Mouse (Mus musculus) neural tube, embryonic 13.5 days (tissue): ENCODE measurements at regions not wholly inside any gene's neighbourhood (a gene's known extent, or its start where the extent isn't known, plus 50 kb on each side); places are given as distances from the start of the nearest gene placed in this dataset.

ENCODE experiments used
- ATAC-seq: fragments of 200-750 bp; cut with Nextera tagmentation; 2 replicates; pipeline ENCODE4 v1.8.0; 2017; ENCODE audit warnings: low read depth, mild to moderate bottlenecking, moderate TSS enrichment, moderate library complexity
- H3K27ac ChIP-seq: fragments of 300-500 bp; sonication (generic); replicated peaks from 2 replicates; pipeline ENCODE4 v1.5.1; 2015; ENCODE audit warnings: moderate library complexity, mild to moderate bottlenecking, inconsistent platforms
- H3K27me3 ChIP-seq: fragments of 300-500 bp; sonication (generic); 2 replicates; pipeline ENCODE4 v1.6.1; 2015; ENCODE audit warnings: mild to moderate bottlenecking, inconsistent platforms
- H3K36me3 ChIP-seq: fragments of 300-500 bp; sonication (generic); 2 replicates; pipeline ENCODE4 v1.6.1; 2015; ENCODE audit warnings: mild to moderate bottlenecking, inconsistent platforms
- H3K4me1 ChIP-seq: fragments of 300-500 bp; sonication (generic); replicated peaks from 2 replicates; pipeline ENCODE4 v1.6.1; 2015; ENCODE audit warnings: inconsistent platforms
- H3K4me2 ChIP-seq: fragments of 300-500 bp; sonication (generic); 2 replicates; pipeline ENCODE4 v1.6.1; 2015; ENCODE audit warnings: inconsistent platforms, mild to moderate bottlenecking, moderate library complexity
- H3K4me3 ChIP-seq: fragments of 300-500 bp; sonication (generic); 2 replicates; pipeline ENCODE4 v1.5.1; 2015; ENCODE audit warnings: mild to moderate bottlenecking, inconsistent platforms
- H3K9ac ChIP-seq: fragments of 300-500 bp; sonication (generic); 2 replicates; pipeline ENCODE4 v1.6.1; 2015; ENCODE audit warnings: moderate library complexity, mild to moderate bottlenecking, inconsistent platforms
- H3K9me3 ChIP-seq: fragments of 300-500 bp; sonication (generic); 2 replicates; pipeline ENCODE4 v1.6.1; 2016; ENCODE audit warnings: inconsistent platforms
- WGBS: fragments of 180-500 bp; shearing (Covaris S2); methylation state at CpG from one replicate; pipeline ENCODE4 v1.1.7; 2015; 5-methylcytosine and 5-hydroxymethylcytosine counted together

DNA sequence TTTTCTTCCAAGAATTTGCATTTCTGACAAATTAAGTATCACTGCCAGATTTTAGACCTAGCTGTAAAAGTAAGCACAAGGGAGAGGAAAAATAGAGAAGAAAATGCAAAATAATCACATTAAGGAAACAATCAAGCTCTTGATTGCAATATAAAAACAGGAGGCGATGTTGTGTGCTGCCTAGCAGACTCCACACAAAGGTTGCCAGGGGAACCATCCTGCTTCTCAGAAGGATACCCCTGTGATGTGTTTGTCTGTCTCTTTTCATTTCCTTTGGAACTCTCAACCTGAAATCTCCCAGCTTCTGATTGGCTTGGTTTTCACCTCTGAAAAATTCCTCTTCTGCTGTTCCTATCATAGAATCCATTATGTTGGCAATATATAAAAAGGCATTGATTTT is 514.3 kb upstream of the Atp2b1 start:
- Histone ChIP-seq H3K9ac (no peak overlapping the region), H3K4me3 (no peak overlapping the region), H3K36me3 (no peaks in the 10 kb centered on the region), H3K9me3 (no peaks in the 10 kb centered on the region), H3K4me2 (no peak overlapping the region), H3K27me3 (no peaks in the 10 kb centered on the region), H3K27ac (0 out of 2 replicates have a peak overlapping the region, but pooled peaks have one; percentile 9), H3K4me1 (0 out of 2 replicates have a peak, but pooled peaks cover 7% of the 10 kb centered on the region)
- WGBS, result 5% methylated on average over 1 of the region's 1 CpGs
- peak; percentile 82 for ATAC-seq

DNA sequence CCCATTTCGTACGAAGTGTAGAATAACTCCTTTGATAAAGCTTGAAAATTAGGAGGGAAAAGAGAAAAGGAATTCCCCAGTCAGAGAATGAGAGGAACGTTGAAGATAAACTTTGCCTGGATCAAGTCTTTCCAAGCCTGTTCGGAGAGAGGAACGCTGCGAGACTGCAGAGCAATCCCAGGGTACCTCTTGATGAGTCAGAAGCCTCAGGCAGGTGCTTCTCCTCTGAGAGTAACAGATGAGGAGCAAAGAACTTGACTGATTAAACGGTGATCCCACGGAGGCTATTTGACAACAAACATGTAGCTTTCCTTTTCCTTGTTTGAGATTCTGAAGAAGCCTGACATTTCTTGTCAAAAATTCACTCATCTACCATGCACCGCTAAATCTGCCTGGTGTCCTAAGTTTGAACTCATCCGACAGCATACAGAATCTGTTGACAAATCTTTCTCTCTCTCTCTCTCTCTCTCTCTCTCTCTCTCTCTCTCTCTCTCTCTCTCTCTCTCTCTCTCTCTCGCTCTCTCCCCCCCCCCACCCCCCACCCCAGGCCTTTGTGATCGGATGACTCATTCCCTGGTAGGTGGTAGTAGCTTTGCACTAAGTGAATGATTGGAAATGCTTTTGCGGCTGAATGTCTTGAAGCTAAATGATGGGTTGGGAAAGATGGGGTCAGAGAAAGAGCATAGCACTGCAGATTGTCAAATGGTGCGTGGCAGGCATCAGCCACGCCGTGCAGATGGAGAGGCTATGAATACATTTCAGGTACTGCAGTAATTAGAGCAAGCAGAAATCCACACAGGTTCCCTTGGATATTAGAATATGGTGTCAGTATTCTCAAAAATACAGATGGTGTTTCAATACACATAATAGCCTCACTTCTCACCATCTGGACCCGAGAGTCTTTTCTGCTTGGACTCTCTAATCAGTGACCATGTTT is 496.1 kb upstream of the Atp2b1 start:
- H3K4me2 ChIP-seq, result peak overlapping the region; percentile 27

DNA sequence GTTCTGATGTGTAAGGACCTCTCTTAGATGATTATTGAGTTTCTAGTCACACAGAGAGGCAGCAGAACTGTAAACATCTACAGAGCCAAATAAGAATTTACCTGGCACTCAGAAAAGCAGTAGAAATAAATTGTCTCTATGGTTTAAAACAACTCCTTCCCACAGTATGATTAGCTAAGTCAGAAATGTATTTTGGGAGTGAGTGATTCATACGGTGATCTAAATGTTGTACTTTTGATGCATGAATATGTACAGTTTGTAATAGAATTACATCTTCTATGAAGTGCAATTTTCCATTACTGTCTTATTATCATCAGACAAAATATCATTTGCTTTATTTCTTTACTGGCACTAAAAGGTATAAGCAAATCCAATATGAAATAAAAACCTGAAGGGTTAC is 489.8 kb upstream of the Atp2b1 start:
- H3K4me3 ChIP-seq, result no peak overlapping the region
- H3K36me3 ChIP-seq, result no peaks in the 10 kb centered on the region
- no peak overlapping the region for H3K27ac ChIP-seq
- ATAC-seq, result no peak
- H3K4me1 ChIP-seq, result no peaks in the 10 kb centered on the region
- no peak overlapping the region for H3K9ac ChIP-seq
- no peaks in the 10 kb centered on the region for H3K9me3 ChIP-seq
- WGBS, result 90% methylated on average over 1 of the region's 1 CpGs
- no peak overlapping the region for H3K4me2 ChIP-seq
- no peaks in the 10 kb centered on the region for H3K27me3 ChIP-seq

More for the DNA sequence above, 496.1 kb upstream of the Atp2b1 start:
- H3K4me1 ChIP-seq, result peaks cover 9% of the 10 kb centered on the region
- H3K27me3 ChIP-seq, result no peaks in the 10 kb centered on the region
- ATAC-seq, result peak; percentile 89
- no peak overlapping the region for H3K9ac ChIP-seq
- no peaks in the 10 kb centered on the region for H3K36me3 ChIP-seq
- 46% methylated on average over 15 of the region's 17 CpGs for WGBS
- no peaks in the 10 kb centered on the region for H3K9me3 ChIP-seq
- H3K4me3 ChIP-seq, result no peak overlapping the region
- H3K27ac ChIP-seq, result peak overlapping the region; percentile 53

DNA sequence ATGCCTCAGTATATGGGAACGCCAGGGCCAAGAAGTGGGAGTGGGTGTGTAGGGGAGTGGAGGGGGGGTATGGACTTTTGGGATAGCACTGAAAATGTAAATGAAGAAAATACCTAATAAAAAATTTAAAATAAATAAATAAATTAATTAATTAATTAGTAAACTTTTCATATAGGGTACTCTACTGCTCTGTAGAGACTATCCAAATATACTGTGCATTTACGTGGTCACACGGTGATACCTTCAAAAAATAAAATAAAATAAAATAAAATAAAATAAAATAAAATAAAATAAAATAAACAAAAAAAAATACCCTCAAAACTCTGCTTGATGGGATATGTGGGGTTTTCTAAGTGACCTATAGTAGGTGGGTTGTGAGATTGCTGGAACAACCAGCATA is 479.2 kb upstream of the Atp2b1 start:
- no peaks in the 10 kb centered on the region for H3K9me3 ChIP-seq
- H3K27me3 ChIP-seq, result no peaks in the 10 kb centered on the region
- no peaks in the 10 kb centered on the region for H3K36me3 ChIP-seq
- H3K4me3 ChIP-seq, result no peak overlapping the region
- no peaks in the 10 kb centered on the region for H3K4me1 ChIP-seq
- H3K4me2 ChIP-seq, result no peak overlapping the region
- H3K27ac ChIP-seq, result no peak overlapping the region
- ATAC-seq, result no peak
- WGBS, result 95% methylated on average over 3 of the region's 3 CpGs
- H3K9ac ChIP-seq, result no peak overlapping the region

DNA sequence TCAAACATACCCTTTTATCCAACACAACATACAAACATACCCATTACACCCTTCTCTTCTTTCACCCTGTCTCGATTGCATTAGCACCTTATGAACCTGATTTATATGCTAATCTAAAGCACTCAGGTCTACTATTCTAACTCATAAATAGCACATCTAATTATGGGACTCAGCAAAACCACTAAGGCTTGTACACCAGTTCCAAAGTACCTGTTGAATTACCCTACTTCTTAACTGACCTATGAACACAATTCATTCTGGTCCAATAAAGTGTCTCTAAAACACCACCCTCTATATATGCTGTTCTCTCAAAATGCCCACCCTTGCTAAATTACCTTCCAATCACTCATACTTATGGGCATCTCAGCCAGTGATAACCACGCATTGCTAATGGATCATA is 452.7 kb upstream of the Atp2b1 start:
- ATAC-seq, result no peak
- no peaks in the 10 kb centered on the region for H3K9me3 ChIP-seq
- H3K27me3 ChIP-seq, result no peaks in the 10 kb centered on the region
- no peak overlapping the region for H3K9ac ChIP-seq
- H3K36me3 ChIP-seq, result no peaks in the 10 kb centered on the region
- no peaks in the 10 kb centered on the region for H3K4me1 ChIP-seq
- H3K4me2 ChIP-seq, result no peak overlapping the region
- H3K27ac ChIP-seq, result no peak overlapping the region
- WGBS, result 90% methylated on average over 2 of the region's 2 CpGs
- no peak overlapping the region for H3K4me3 ChIP-seq

DNA sequence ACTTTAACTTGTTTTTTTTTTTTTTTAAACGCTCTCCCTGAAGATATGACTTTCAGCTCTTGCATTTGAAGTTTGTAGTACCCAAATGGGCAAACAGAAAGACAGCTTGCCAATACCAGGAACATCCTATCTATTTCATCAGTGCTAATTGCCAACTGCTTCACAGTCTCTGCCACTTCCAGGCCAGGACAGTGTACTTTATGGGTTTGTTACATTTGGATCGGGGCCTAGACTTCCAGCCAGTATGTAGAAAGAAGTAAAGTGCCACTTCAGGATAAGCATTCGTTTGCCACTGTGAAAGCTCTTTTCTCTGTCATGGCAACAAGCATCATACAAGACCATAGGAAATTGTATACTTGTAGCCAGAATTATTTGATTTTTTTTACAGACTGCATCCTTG is 439.6 kb upstream of the Atp2b1 start:
- H3K4me3 ChIP-seq, result no peak overlapping the region
- no peaks in the 10 kb centered on the region for H3K9me3 ChIP-seq
- no peaks in the 10 kb centered on the region for H3K27me3 ChIP-seq
- no peak overlapping the region for H3K27ac ChIP-seq
- H3K4me1 ChIP-seq, result no peaks in the 10 kb centered on the region
- WGBS, result 83% methylated on average over 3 of the region's 3 CpGs
- H3K4me2 ChIP-seq, result no peak overlapping the region
- no peak for ATAC-seq
- no peak overlapping the region for H3K9ac ChIP-seq
- H3K36me3 ChIP-seq, result no peaks in the 10 kb centered on the region

DNA sequence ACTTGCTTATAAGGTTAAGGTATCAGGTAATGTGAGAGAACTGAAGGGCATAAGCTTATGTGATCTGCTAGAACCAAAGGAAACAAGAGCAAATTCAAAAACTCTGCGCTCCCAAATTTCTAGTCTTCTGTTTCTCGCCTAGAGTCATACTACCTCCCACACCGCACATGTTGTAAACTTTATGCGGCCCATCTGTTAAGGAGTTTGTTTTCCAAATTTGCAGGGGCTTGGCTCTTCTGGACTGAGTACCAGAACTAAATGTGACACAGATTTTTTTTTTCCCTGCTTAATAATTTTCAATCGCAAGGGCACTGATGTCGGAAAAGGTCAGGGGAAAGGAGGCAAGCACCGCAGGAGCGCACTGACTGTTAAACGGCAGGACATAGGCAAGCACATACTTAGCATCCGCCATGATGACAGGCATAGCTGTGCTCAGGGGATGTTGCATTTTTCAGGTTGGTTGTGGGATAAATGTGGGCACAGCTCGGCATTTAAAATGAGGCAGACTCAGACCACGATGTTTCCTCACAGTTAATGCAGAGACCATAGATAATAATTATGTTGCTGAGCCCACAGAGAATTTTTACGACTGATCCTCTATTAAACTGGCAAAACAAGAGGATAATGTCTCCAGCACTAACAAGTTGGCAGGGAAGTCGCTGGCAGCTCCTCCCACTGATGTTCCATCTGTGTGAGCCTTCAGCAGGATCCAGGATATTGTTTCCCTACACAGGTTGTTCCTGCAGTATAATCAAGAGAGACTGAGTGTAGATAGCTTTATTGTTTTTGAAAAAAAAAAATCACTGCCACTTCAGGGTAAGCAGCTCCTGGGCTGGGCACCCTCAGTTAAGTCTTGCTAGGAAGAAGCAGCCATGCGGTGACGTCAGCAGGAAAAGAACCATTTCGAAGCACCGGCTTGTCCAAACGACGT is 428.2 kb upstream of the Atp2b1 start:
- no peak for ATAC-seq
- H3K4me2 ChIP-seq, result no peak overlapping the region
- no peaks in the 10 kb centered on the region for H3K4me1 ChIP-seq

DNA sequence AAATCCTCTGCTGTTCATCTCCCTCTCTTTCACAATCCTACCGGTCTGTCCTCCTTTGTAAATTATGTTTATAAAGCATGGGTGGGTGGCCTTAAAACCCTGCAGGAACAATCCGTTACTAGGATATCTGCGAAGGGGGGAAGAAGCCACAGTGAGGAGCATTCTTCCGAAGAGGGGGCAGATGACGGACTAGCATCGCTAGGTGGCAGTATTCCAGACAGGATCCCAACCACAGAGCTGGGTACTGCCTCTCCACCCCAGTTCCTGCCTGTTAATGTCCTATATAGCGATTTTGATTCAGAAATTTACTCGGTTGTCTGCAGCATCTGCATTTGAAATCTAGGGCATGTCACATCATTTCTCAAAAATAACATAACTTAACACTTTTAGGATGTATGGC is 419.9 kb upstream of the Atp2b1 start:
- H3K27ac ChIP-seq, result no peak overlapping the region
- no peak overlapping the region for H3K9ac ChIP-seq
- peak; percentile 67; the same call in 1 of the 2 replicates for ATAC-seq
- H3K9me3 ChIP-seq, result no peaks in the 10 kb centered on the region
- H3K4me3 ChIP-seq, result no peak overlapping the region
- H3K4me1 ChIP-seq, result no peaks in the 10 kb centered on the region
- 8% methylated on average over 8 of the region's 8 CpGs for WGBS
- H3K36me3 ChIP-seq, result no peaks in the 10 kb centered on the region
- no peaks in the 10 kb centered on the region for H3K27me3 ChIP-seq
- H3K4me2 ChIP-seq, result no peak overlapping the region

More for the DNA sequence above, 428.2 kb upstream of the Atp2b1 start:
- no peaks in the 10 kb centered on the region for H3K36me3 ChIP-seq
- no peaks in the 10 kb centered on the region for H3K9me3 ChIP-seq
- H3K9ac ChIP-seq, result no peak overlapping the region
- no peak overlapping the region for H3K4me3 ChIP-seq
- no peak overlapping the region for H3K27ac ChIP-seq
- WGBS, result 79% methylated on average over 20 of the region's 20 CpGs
- no peaks in the 10 kb centered on the region for H3K27me3 ChIP-seq

DNA sequence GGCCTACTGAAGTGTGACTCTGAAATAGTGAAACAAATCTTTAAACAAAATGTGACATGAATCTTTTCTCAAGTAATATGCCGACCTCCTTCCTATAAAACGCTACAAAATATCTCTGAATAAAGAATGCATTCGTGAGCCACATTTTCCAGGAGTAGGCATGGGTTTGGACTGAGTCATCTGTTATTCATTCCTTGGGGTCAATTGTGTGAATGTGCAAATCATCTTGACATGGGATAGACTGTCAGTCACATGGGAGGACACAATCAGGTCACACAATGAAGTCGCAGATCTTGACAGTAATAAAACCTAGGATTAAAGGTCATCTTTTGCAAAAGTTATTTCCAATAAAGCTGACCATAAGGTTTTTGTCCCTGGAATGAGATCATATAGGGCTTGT is 418.0 kb upstream of the Atp2b1 start:
- WGBS, result 70% methylated on average over 4 of the region's 4 CpGs
- no peak for ATAC-seq
- no peak overlapping the region for H3K4me3 ChIP-seq

DNA sequence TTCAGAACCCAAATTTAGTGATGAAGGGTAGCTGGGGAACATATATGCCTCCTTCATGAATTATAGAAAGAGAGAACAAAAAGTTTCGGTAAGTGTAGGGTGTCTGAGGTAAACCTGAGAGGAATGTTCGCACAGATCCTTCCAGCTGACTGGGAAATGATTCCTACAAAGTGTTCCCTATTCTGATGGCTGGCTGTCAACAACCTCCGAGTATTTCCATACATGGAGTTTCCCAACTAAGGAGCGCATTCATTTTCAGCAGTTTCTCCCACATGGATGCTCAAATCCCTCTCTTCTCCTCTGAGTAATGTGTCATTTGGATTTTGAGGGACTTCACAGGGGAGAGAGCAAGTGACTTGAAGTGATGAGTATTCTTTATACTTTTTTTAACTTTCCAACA is 413.9 kb upstream of the Atp2b1 start:
- no peaks in the 10 kb centered on the region for H3K4me1 ChIP-seq
- H3K9ac ChIP-seq, result no peak overlapping the region
- H3K4me2 ChIP-seq, result no peak overlapping the region
- no peak overlapping the region for H3K4me3 ChIP-seq
- 93% methylated on average over 4 of the region's 4 CpGs for WGBS
- H3K9me3 ChIP-seq, result no peaks in the 10 kb centered on the region
- no peak overlapping the region for H3K27ac ChIP-seq
- H3K36me3 ChIP-seq, result no peaks in the 10 kb centered on the region
- ATAC-seq, result no peak
- H3K27me3 ChIP-seq, result no peaks in the 10 kb centered on the region

More for the DNA sequence above, 418.0 kb upstream of the Atp2b1 start:
- Histone ChIP-seq H3K36me3 (no peaks in the 10 kb centered on the region), H3K27me3 (no peaks in the 10 kb centered on the region), H3K9me3 (no peaks in the 10 kb centered on the region), H3K9ac (no peak overlapping the region), H3K27ac (no peak overlapping the region), H3K4me1 (no peaks in the 10 kb centered on the region), H3K4me2 (no peak overlapping the region)

DNA sequence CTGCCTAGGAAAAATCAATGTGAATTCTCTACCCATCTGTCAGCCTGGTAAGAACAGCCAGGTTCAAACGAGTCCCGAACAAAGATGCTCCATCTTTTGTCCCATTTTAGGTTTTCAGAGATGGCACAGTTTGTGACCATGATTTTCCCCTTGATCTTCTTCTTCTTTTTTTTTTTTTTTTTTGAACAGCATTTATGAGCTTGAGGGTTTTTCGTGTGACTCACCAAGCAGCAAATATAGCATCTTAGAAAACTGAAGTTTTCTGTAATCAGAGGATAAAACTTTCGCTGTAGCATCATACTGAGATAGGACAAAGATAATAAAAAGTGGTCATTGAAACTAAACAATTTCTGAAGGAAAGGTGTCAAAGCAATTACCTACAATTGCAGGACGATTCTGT is 412.6 kb upstream of the Atp2b1 start:
- no peak overlapping the region for H3K4me2 ChIP-seq
- no peak overlapping the region for H3K4me3 ChIP-seq
- WGBS, result 83% methylated on average over 5 of the region's 5 CpGs
- no peak overlapping the region for H3K27ac ChIP-seq
- H3K27me3 ChIP-seq, result no peaks in the 10 kb centered on the region
- no peak overlapping the region for H3K9ac ChIP-seq
- no peaks in the 10 kb centered on the region for H3K4me1 ChIP-seq
- no peak for ATAC-seq
- no peaks in the 10 kb centered on the region for H3K9me3 ChIP-seq
- H3K36me3 ChIP-seq, result no peaks in the 10 kb centered on the region

DNA sequence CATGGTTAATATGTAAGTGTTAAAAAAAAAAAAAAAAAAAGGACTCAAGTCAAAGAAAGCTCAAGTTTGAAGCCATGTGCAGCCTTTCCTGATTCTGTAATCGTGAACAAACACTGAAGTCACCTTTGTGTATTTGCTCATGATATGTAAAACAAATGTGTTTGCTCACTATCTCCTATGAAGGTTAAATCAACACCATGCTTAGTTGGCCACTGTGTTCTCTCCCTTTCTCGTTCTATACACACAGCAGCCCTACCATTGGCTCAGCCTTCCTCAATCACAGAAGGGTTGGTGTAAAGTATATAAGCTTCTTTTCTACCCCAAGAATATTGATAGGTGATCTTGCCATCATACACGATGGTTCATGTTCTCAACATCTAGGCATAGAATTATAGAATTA is 409.7 kb upstream of the Atp2b1 start:
- WGBS, result 94% methylated on average over 3 of the region's 3 CpGs
- no peak for ATAC-seq
- H3K4me2 ChIP-seq, result no peak overlapping the region
- no peaks in the 10 kb centered on the region for H3K36me3 ChIP-seq
- no peak overlapping the region for H3K9ac ChIP-seq
- H3K4me1 ChIP-seq, result no peaks in the 10 kb centered on the region
- no peak overlapping the region for H3K27ac ChIP-seq
- H3K4me3 ChIP-seq, result no peak overlapping the region
- H3K27me3 ChIP-seq, result no peaks in the 10 kb centered on the region
- no peaks in the 10 kb centered on the region for H3K9me3 ChIP-seq
